Mouse (Mus musculus) forebrain, embryonic 10.5 days (tissue): ENCODE data around the gene Zfp618. TPM values are rescaled to one million over a fixed set of nuclear protein-coding genes. Genes with fewer than 3 reads are reported as not detected.

Experiments used
- DNase-seq: peaks from one replicate; pipeline ENCODE4 v3.0.0-alpha.2; 2017; ENCODE audit warnings: low spot score; ENCODE audit errors: extremely low spot score
- H3K27ac ChIP-seq: fragments of 300-500 bp; sonication (generic); 2 replicates; pipeline ENCODE4 v1.5.1; 2016; ENCODE audit warnings: mild to moderate bottlenecking
- H3K27me3 ChIP-seq: fragments of 300-500 bp; sonication (generic); 2 replicates; pipeline ENCODE4 v1.6.1; 2016; ENCODE audit warnings: mild to moderate bottlenecking; ENCODE audit not compliant: poor library complexity, severe bottlenecking
- H3K36me3 ChIP-seq: fragments of 300-500 bp; sonication (generic); replicated peaks from 2 replicates; pipeline ENCODE4 v1.6.1; 2016; ENCODE audit warnings: mild to moderate bottlenecking, moderate library complexity
- H3K4me1 ChIP-seq: fragments of 300-500 bp; sonication (generic); 2 replicates; pipeline ENCODE4 v1.6.1; 2016
- H3K4me3 ChIP-seq: fragments of 300-500 bp; sonication (generic); 2 replicates; pipeline ENCODE4 v1.5.1; 2016; ENCODE audit warnings: mild to moderate bottlenecking, moderate library complexity
- H3K9me3 ChIP-seq: fragments of 300-500 bp; sonication (generic); 2 replicates; pipeline ENCODE4 v1.6.1; 2016; ENCODE audit warnings: mild to moderate bottlenecking, moderate library complexity
- WGBS: fragments of 180-500 bp; shearing (Covaris S2); methylation state at CpG from one replicate; pipeline ENCODE4 v1.1.7; 2016; 5-methylcytosine and 5-hydroxymethylcytosine counted together
- polyA plus RNA-seq: library from polyadenylated mRNA; unstranded; fragments of >200 nt; fragmentation: Nextera tagmentation; extraction: Ambion mirVana; gene quantifications from 2 replicates; pipeline ENCODE4 v1.2.1, GENCODE M21; 2016

The Zfp618 gene
- polyA plus RNA-seq, 1 experiment from 2014 or later: 21.4 TPM

GRCm38 (mm10) chr4:63097603-63098002, 132.2 kb downstream of the Zfp618 start:
- Histone ChIP-seq H3K4me3 (no peak overlapping the region), H3K36me3 (peaks cover 75% of the 10 kb centered on the region), H3K9me3 (peaks cover 4% of the 10 kb centered on the region; the same call in 1 of the 2 replicates), H3K27ac (no peak overlapping the region), H3K4me1 (no peaks in the 10 kb centered on the region), H3K27me3 (no peaks in the 10 kb centered on the region)
- no peak for DNase-seq
- WGBS: 94% methylated on average over 1 of the region's 1 CpGs

GRCm38 (mm10) chr4:63100478-63100877, 135.1 kb downstream of the Zfp618 start:
- DNase-seq: no peak
- H3K27me3 ChIP-seq: no peaks in the 10 kb centered on the region
- peaks cover 4% of the 10 kb centered on the region; the same call in 1 of the 2 replicates for H3K9me3 ChIP-seq
- 94% methylated on average over 11 of the region's 11 CpGs for WGBS
- H3K4me3 ChIP-seq: no peak overlapping the region
- no peaks in the 10 kb centered on the region for H3K4me1 ChIP-seq
- peaks cover 73% of the 10 kb centered on the region for H3K36me3 ChIP-seq
- H3K27ac ChIP-seq: no peak overlapping the region

- Histone ChIP-seq H3K4me3 (no peak overlapping the region), H3K27me3 (no peaks in the 10 kb centered on the region), H3K9me3 (peaks cover 4% of the 10 kb centered on the region; the same call in 1 of the 2 replicates), H3K36me3 (peaks cover 72% of the 10 kb centered on the region), H3K27ac (no peak overlapping the region), H3K4me1 (no peaks in the 10 kb centered on the region)
- no peak for DNase-seq
- WGBS: 94% methylated on average over 4 of the region's 4 CpGs
Observed at GRCm38 (mm10) chr4:63102025-63102424, 136.7 kb downstream of the Zfp618 start.

GRCm38 (mm10) chr4:63105651-63106050, 140.3 kb downstream of the Zfp618 start:
- Histone ChIP-seq H3K9me3 (no peaks in the 10 kb centered on the region), H3K27me3 (no peaks in the 10 kb centered on the region), H3K4me3 (no peak overlapping the region), H3K4me1 (no peaks in the 10 kb centered on the region), H3K36me3 (peaks cover 62% of the 10 kb centered on the region), H3K27ac (no peak overlapping the region)
- 99% methylated on average over 8 of the region's 8 CpGs for WGBS
- DNase-seq: no peak

- Histone ChIP-seq H3K27me3 (no peaks in the 10 kb centered on the region), H3K36me3 (peaks cover 77% of the 10 kb centered on the region), H3K4me3 (no peak overlapping the region), H3K27ac (no peak overlapping the region), H3K4me1 (no peaks in the 10 kb centered on the region; the same call in 1 of the 2 replicates), H3K9me3 (peaks cover 8% of the 10 kb centered on the region; the same call in 1 of the 2 replicates)
- peak; percentile 74 for DNase-seq
- WGBS: 87% methylated on average over 5 of the region's 5 CpGs
Observed at GRCm38 (mm10) chr4:63118639-63119437, 153.5 kb downstream of the Zfp618 start.

- H3K4me1 ChIP-seq: peaks cover 11% of the 10 kb centered on the region
- peak; percentile 30 for DNase-seq
- H3K4me3 ChIP-seq: no peak overlapping the region
- no peaks in the 10 kb centered on the region for H3K27me3 ChIP-seq
- H3K36me3 ChIP-seq: peaks cover 42% of the 10 kb centered on the region
- WGBS: 24% methylated on average over 8 of the region's 8 CpGs
- no peak overlapping the region for H3K27ac ChIP-seq
- peaks cover 8% of the 10 kb centered on the region; the same call in 1 of the 2 replicates for H3K9me3 ChIP-seq
Observed at GRCm38 (mm10) chr4:63124861-63125466, 159.6 kb downstream of the Zfp618 start.

GRCm38 (mm10) chr4:63129891-63130624, 164.7 kb downstream of the Zfp618 start:
- Histone ChIP-seq H3K27ac (no peak overlapping the region), H3K27me3 (no peaks in the 10 kb centered on the region), H3K9me3 (no peaks in the 10 kb centered on the region), H3K36me3 (peaks cover 51% of the 10 kb centered on the region), H3K4me3 (no peak overlapping the region), H3K4me1 (peaks cover under 1% of the 10 kb centered on the region; the same call in 1 of the 2 replicates)
- whole genome bisulfite sequencing: 91% methylated on average over 5 of the region's 5 CpGs
- no peak for DNase-seq

- WGBS: 92% methylated on average over 6 of the region's 6 CpGs
- DNase-seq: no peak
- H3K9me3 ChIP-seq: peaks cover 8% of the 10 kb centered on the region; the same call in 1 of the 2 replicates
- no peak overlapping the region for H3K4me3 ChIP-seq
- no peaks in the 10 kb centered on the region for H3K36me3 ChIP-seq
- H3K27me3 ChIP-seq: no peaks in the 10 kb centered on the region
- H3K27ac ChIP-seq: no peak overlapping the region
- H3K4me1 ChIP-seq: no peaks in the 10 kb centered on the region
Observed at GRCm38 (mm10) chr4:63147268-63147667, 181.9 kb downstream of the Zfp618 start.

GRCm38 (mm10) chr4:63151127-63151526, 185.8 kb downstream of the Zfp618 start:
- H3K4me3 ChIP-seq: no peak overlapping the region
- no peak for DNase-seq
- no peaks in the 10 kb centered on the region for H3K27me3 ChIP-seq
- peaks cover 8% of the 10 kb centered on the region; the same call in 1 of the 2 replicates for H3K9me3 ChIP-seq
- no peaks in the 10 kb centered on the region for H3K36me3 ChIP-seq
- WGBS: 97% methylated on average over 6 of the region's 6 CpGs
- H3K4me1 ChIP-seq: no peaks in the 10 kb centered on the region
- no peak overlapping the region for H3K27ac ChIP-seq

GRCm38 (mm10) chr4:63154028-63154427, 188.7 kb downstream of the Zfp618 start:
- H3K4me1 ChIP-seq: no peaks in the 10 kb centered on the region
- DNase-seq: no peak
- no peak overlapping the region for H3K4me3 ChIP-seq
- WGBS: 75% methylated on average over 4 of the region's 4 CpGs
- no peaks in the 10 kb centered on the region for H3K9me3 ChIP-seq
- H3K36me3 ChIP-seq: no peaks in the 10 kb centered on the region
- no peaks in the 10 kb centered on the region for H3K27me3 ChIP-seq
- H3K27ac ChIP-seq: no peak overlapping the region

- DNase-seq: no peak
- WGBS: 61% methylated on average over 5 of the region's 5 CpGs
- H3K9me3 ChIP-seq: no peaks in the 10 kb centered on the region
- H3K36me3 ChIP-seq: no peaks in the 10 kb centered on the region
- no peak within 1 kb of the TSS for H3K4me3 ChIP-seq
- H3K4me1 ChIP-seq: no peaks in the 10 kb centered on the region
- no peak within 1 kb of the TSS for H3K27ac ChIP-seq
- H3K27me3 ChIP-seq: no peaks in the 10 kb centered on the region
Observed at GRCm38 (mm10) chr4:63154699-63155098, 189.3 kb downstream of the Zfp618 start, which contains the start of gene Ambp. TSS of gene Ambp (minus strand) at chr4:63154799.

GRCm38 (mm10) chr4:63155596-63155995, 190.2 kb downstream of the Zfp618 start:
- 71% methylated on average over 2 of the region's 2 CpGs for WGBS
- Histone ChIP-seq H3K27ac (no peak overlapping the region), H3K9me3 (no peaks in the 10 kb centered on the region), H3K27me3 (no peaks in the 10 kb centered on the region), H3K4me1 (no peaks in the 10 kb centered on the region), H3K36me3 (no peaks in the 10 kb centered on the region), H3K4me3 (no peak overlapping the region)
- no peak for DNase-seq
